Mouse (Mus musculus) kidney, adult 2 months (tissue): Measurements from ENCODE around the gene Zfp651.

Experiments used
- CTCF ChIP-seq: fragments of 200-500 bp; conservative IDR thresholded peaks from 2 replicates; pipeline ENCODE4 v1.5.1; 2011; ENCODE audit warnings: low read depth, mild to moderate bottlenecking, control low read depth, low read length, moderate library complexity, mixed read lengths; ENCODE audit not compliant: insufficient read depth, insufficient read length
- POLR2A ChIP-seq: fragments of 200-500 bp; IDR thresholded peaks from one replicate; pipeline ENCODE4 v1.6.1; 2011; ENCODE audit warnings: low read depth, low read length, control low read depth

- TF ChIP-seq CTCF = no peak
- no peak for TF ChIP-seq POLR2A
Observed at GRCm38 (mm10) chr9:121798887-121799520, 39.9 kb downstream of the Zfp651 start.
